Mouse (Mus musculus) skeletal muscle tissue, adult 2 months (tissue): ENCODE data around the gene Zcchc4.
"Not testable (repeated sequence)": the region's sequence is repeated elsewhere in the genome, so short reads cannot be mapped to it uniquely, and the experiment has no call there.

Experiments
- DNase-seq: peaks from one replicate; pipeline ENCODE4 v3.0.0-alpha.2; 2012; ENCODE audit warnings: low read depth, low spot score

Zcchc4 gene

GRCm38 (mm10) chr5:52775237-52775636, at the start of gene Zcchc4:
Zcchc4 (plus strand) TSS chr5:52775409.
- DNase-seq: no peak

- no peak for DNase-seq
These were observed 47.5 kb upstream of the Zcchc4 start for GRCm38 (mm10) chr5:52727747-52728146.

GRCm38 (mm10) chr5:52732811-52733210, 42.4 kb upstream of the Zcchc4 start:
- DNase-seq: no peak

- no peak for DNase-seq
These were observed 39.2 kb upstream of the Zcchc4 start for GRCm38 (mm10) chr5:52736046-52736445.

- DNase-seq: peak; percentile 43
These were observed 33.7 kb upstream of the Zcchc4 start, which contains the start of gene Pi4k2b for GRCm38 (mm10) chr5:52741391-52742111. Pi4k2b (plus strand) TSS chr5:52741574.

- DNase-seq: peak; percentile 18
These were observed 32.9 kb upstream of the Zcchc4 start for GRCm38 (mm10) chr5:52742112-52742813.

GRCm38 (mm10) chr5:52743231-52743630, 32.0 kb upstream of the Zcchc4 start:
- no peak for DNase-seq

- DNase-seq: no peak
These were observed 28.3 kb upstream of the Zcchc4 start for GRCm38 (mm10) chr5:52746920-52747319.

- DNase-seq: no peak
These were observed 26.5 kb upstream of the Zcchc4 start for GRCm38 (mm10) chr5:52748732-52749131.

- DNase-seq: no peak
These were observed 22.1 kb upstream of the Zcchc4 start for GRCm38 (mm10) chr5:52753146-52753545.

GRCm38 (mm10) chr5:52754196-52754595, 21.0 kb upstream of the Zcchc4 start:
- DNase-seq: no peak

- DNase-seq: no peak
These were observed 19.9 kb upstream of the Zcchc4 start for GRCm38 (mm10) chr5:52755337-52755736.

- DNase-seq: no peak
These were observed 19.2 kb upstream of the Zcchc4 start for GRCm38 (mm10) chr5:52755989-52756388.

GRCm38 (mm10) chr5:52762586-52762985, 12.6 kb upstream of the Zcchc4 start:
- no peak for DNase-seq

GRCm38 (mm10) chr5:52774267-52774666, 942 bp upstream of the Zcchc4 start:
- DNase-seq: no peak

GRCm38 (mm10) chr5:52776466-52777354, 1.5 kb downstream of the Zcchc4 start:
- DNase-seq: not testable (repeated sequence)

GRCm38 (mm10) chr5:52782523-52783250, 7.5 kb downstream of the Zcchc4 start:
- peak; percentile 72 for DNase-seq

- DNase-seq: no peak
These were observed 8.0 kb downstream of the Zcchc4 start for GRCm38 (mm10) chr5:52783251-52783620.

- no peak for DNase-seq
These were observed 8.7 kb downstream of the Zcchc4 start for GRCm38 (mm10) chr5:52783957-52784356.

- DNase-seq: no peak
These were observed 11.5 kb downstream of the Zcchc4 start for GRCm38 (mm10) chr5:52786556-52787322.

GRCm38 (mm10) chr5:52793230-52793629, 18.0 kb downstream of the Zcchc4 start:
- no peak for DNase-seq
